Mouse (Mus musculus): ENCODE results near the gene Pde8a. TPM values are rescaled to one million over a fixed set of nuclear protein-coding genes. Genes with fewer than 3 reads are reported as not detected.

Gene Pde8a
- polyA plus RNA-seq, 1 experiment from 2014 or later, result 6.4 TPM

DNA sequence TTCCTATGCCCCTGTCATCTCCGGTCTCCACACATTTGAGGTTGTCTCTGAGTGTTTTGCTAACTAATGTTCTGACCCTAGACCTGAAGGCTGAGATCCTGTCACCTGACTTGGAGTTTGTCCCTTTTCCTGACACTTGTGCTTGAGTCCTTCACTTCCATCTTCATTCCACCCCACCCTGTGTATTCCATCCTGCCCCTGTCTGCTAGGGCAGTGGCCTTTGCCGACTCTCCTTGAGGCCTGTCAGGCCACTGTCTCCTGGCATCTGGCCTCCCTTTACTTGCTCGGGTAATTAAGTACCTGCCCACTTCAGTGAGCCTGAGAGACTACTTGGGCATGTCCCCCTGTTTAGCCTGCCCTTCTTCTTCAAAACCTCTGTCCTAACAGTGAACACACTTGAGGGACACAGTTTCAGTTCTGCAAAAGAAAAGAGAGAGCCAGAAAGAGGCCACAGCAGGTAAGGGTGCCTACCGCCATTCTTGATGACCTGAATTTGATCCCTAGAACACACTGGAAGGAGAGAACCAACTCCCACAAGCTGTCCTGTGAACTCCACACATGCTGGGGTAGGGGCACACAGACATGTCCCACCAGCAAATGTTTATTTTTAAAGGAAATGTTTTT is 22.3 kb downstream of the Pde8a start:
- no peak for ATAC-seq (ENCODE audit: insufficient number of reproducible peaks, low FRiP score, low TSS enrichment, low read depth)
- Histone ChIP-seq H3K4me2 (replicated peaks) (no peak overlapping the region), H3K4me1 (no peaks in the 10 kb centered on the region), H3K9me3 (replicated peaks) (no peaks in the 10 kb centered on the region), H3K4me3 (replicated peaks) (no peak overlapping the region), H3K36me3 (no peaks in the 10 kb centered on the region), H3K27ac (replicated peaks) (no peak overlapping the region), H3K27me3 (no peaks in the 10 kb centered on the region), H3K9ac (no peak overlapping the region)
- 70% methylated on average over 4 of the region's 4 CpGs for WGBS

DNA sequence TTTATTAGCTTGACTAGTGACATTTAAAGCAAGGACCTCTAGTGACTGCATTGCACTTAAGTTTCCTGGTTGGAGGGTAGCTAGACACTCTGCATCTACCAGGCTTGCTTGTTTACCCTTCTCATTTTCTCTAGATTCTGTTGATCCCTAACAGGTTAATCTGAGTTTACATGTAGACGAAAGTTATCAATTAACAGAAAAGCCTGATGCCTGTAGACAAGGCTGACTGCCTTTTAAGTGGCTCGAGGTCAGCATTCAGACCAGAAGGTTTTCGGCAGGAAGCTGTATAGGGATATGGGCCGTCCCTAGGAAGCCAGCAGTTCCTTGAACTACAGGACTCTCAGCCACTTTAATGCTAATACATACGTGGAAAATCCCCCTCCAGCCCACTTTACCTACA is 30.0 kb downstream of the Pde8a start:
- 57% methylated on average over 5 of the region's 5 CpGs for WGBS
- no peak for ATAC-seq (ENCODE audit: insufficient number of reproducible peaks, low FRiP score, low TSS enrichment, low read depth)
- Histone ChIP-seq H3K9ac (no peak overlapping the region), H3K27ac (replicated peaks) (no peak overlapping the region), H3K4me3 (replicated peaks) (no peak overlapping the region), H3K9me3 (replicated peaks) (no peaks in the 10 kb centered on the region), H3K4me2 (replicated peaks) (no peak overlapping the region), H3K4me1 (no peaks in the 10 kb centered on the region), H3K27me3 (no peaks in the 10 kb centered on the region), H3K36me3 (no peaks in the 10 kb centered on the region)

DNA sequence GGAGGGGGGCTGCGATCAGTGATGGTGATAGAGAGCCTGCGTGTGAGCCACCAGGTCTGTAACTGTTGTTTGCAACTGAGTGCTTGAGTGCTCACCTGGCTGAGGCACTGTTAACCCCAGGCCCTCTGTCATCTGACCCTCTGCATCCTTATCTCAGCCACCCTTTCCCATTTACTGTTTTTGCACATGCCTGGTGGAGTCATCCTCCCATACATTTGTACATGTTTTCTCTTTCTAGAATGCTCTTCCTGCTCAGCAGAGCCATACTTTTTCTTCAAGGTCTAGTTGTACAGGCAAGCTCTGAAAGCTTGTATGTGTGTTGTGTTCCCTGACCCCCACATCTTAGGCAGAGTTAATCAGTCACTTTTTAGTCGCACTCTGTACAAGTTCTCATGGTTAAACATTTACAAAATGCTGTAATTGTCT is 36.5 kb downstream of the Pde8a start:
- Histone ChIP-seq H3K4me2 (replicated peaks) (no peak overlapping the region), H3K4me3 (replicated peaks) (no peak overlapping the region), H3K9ac (no peak overlapping the region), H3K27ac (replicated peaks) (no peak overlapping the region), H3K4me1 (no peaks in the 10 kb centered on the region), H3K36me3 (no peaks in the 10 kb centered on the region), H3K27me3 (no peaks in the 10 kb centered on the region), H3K9me3 (replicated peaks) (no peaks in the 10 kb centered on the region)
- ATAC-seq (ENCODE audit: insufficient number of reproducible peaks, low FRiP score, low TSS enrichment, low read depth), result no peak
- 85% methylated on average over 3 of the region's 3 CpGs for WGBS

DNA sequence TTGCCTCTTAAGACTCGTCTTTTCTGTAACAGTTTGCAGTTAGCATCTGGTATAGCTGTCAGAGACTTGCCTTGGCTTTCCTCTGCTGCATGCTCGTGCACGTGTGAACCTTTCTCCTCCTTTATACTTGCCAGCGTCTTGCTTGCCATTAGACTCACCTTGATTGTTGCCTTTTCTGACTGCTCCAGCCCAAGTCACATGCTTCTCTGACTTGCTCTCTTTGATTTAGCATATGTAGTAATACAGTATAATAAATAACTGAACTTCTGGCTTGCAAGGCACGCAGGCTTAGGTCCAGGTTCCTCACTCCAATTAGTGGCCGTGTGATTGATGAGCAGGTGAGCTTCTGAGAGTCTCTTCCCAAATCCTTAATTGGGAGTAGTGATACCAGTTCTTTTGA is 37.2 kb downstream of the Pde8a start:
- H3K27me3 ChIP-seq, result no peaks in the 10 kb centered on the region
- H3K4me1 ChIP-seq, result no peaks in the 10 kb centered on the region
- WGBS, result 75% methylated on average over 6 of the region's 6 CpGs
- H3K9me3 ChIP-seq (replicated peaks), result no peaks in the 10 kb centered on the region
- no peaks in the 10 kb centered on the region for H3K36me3 ChIP-seq
- no peak overlapping the region for H3K4me3 ChIP-seq (replicated peaks)
- ATAC-seq (ENCODE audit: insufficient number of reproducible peaks, low FRiP score, low TSS enrichment, low read depth), result no peak
- H3K4me2 ChIP-seq (replicated peaks), result no peak overlapping the region
- H3K9ac ChIP-seq, result no peak overlapping the region
- H3K27ac ChIP-seq (replicated peaks), result no peak overlapping the region

DNA sequence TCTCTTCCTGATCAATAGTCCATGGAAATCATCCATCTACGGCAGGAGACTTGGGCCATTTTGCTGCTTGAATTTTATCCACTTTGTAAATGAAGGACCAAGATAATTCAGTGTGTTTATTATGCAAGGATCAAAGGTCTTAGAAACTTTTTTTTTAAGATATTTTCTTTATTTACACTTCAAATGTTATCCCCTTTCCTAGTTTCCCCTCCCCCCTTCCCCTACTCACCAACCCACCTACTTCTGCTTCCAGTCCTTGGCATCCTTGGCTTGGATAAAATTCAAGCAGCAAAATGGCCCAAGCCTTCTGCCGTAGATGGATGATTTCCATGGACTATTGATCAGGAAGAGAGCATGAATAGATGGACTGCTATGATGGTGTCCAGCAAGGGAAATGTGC is 38.1 kb downstream of the Pde8a start:
- no peak overlapping the region for H3K9ac ChIP-seq
- no peaks in the 10 kb centered on the region for H3K27me3 ChIP-seq
- 87% methylated on average over 2 of the region's 2 CpGs for WGBS
- no peak overlapping the region for H3K4me3 ChIP-seq (replicated peaks)
- no peak overlapping the region for H3K27ac ChIP-seq (replicated peaks)
- no peaks in the 10 kb centered on the region for H3K4me1 ChIP-seq
- H3K36me3 ChIP-seq, result no peaks in the 10 kb centered on the region
- ATAC-seq (ENCODE audit: insufficient number of reproducible peaks, low FRiP score, low TSS enrichment, low read depth), result no peak
- no peaks in the 10 kb centered on the region for H3K9me3 ChIP-seq (replicated peaks)
- H3K4me2 ChIP-seq (replicated peaks), result no peak overlapping the region

DNA sequence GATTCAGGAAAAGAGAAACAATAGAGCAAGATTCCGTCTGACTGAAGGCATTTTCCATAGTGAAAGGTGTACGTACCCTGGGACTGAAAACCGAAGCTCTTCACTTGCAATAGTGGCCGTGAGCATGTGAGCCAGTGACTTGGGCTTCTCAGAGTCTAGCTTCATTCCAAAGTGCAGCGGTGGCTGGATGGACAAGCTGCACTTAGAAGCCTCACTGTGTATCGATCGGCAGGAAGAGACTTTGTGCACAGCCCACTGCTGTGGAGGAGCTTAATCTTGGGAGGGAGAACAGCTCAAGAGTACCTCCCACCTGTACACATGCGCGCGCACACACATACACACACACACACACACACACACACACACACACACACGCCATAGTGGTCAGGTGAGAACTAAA is 39.9 kb downstream of the Pde8a start:
- H3K4me1 ChIP-seq, result no peaks in the 10 kb centered on the region
- WGBS, result 81% methylated on average over 11 of the region's 11 CpGs
- H3K4me3 ChIP-seq (replicated peaks), result no peak overlapping the region
- H3K36me3 ChIP-seq, result no peaks in the 10 kb centered on the region
- H3K4me2 ChIP-seq (replicated peaks), result no peak overlapping the region
- H3K27ac ChIP-seq (replicated peaks), result no peak overlapping the region
- H3K9me3 ChIP-seq (replicated peaks), result no peaks in the 10 kb centered on the region
- no peak overlapping the region for H3K9ac ChIP-seq
- no peaks in the 10 kb centered on the region for H3K27me3 ChIP-seq
- no peak for ATAC-seq (ENCODE audit: insufficient number of reproducible peaks, low FRiP score, low TSS enrichment, low read depth)

DNA sequence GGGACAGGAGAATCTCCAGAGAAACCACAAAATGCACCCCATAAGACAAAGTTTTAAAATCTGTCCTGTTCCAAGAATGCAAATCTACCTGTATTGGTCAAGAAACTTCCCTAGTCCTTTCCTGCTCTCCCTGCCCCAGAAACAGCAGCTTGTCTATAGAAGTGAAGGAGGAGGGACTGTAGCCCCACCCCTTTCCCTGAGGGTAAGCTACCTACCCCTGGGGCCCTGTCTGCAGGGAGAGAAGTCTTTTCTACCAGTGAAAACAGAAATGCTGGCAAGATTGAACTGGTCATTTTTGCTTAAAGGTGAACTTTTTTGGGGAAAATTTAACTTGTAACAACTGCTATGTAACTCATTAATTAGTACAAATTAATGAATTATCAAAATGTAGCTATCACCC is 41.2 kb downstream of the Pde8a start:
- ATAC-seq (ENCODE audit: insufficient number of reproducible peaks, low FRiP score, low TSS enrichment, low read depth), result no peak
- Histone ChIP-seq H3K9ac (no peak overlapping the region), H3K4me3 (replicated peaks) (no peak overlapping the region), H3K4me1 (no peaks in the 10 kb centered on the region), H3K27ac (replicated peaks) (no peak overlapping the region), H3K9me3 (replicated peaks) (no peaks in the 10 kb centered on the region), H3K27me3 (no peaks in the 10 kb centered on the region), H3K4me2 (replicated peaks) (no peak overlapping the region), H3K36me3 (no peaks in the 10 kb centered on the region)

DNA sequence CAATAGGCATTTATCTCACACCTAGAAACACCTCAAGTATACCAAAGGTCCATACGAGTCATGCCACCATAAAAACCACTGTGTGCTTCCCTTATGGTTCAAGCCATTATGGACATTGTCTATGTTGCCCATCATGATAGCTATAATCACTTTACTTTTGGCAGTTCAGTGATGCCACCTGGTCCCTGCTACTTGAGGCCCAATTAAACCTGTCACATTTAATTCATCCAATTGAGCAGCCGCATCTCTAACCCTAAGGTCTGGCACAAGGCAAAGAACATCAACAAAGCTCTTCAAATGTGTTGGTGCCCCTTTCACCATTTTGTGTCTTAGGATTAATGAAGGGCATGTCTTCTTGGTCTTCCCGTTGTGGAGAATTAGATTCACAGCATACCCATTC is 42.1 kb downstream of the Pde8a start:
- Histone ChIP-seq H3K9me3 (replicated peaks) (no peaks in the 10 kb centered on the region), H3K4me1 (no peaks in the 10 kb centered on the region), H3K27me3 (no peaks in the 10 kb centered on the region), H3K9ac (no peak overlapping the region), H3K4me3 (replicated peaks) (no peak overlapping the region), H3K4me2 (replicated peaks) (no peak overlapping the region), H3K27ac (replicated peaks) (no peak overlapping the region), H3K36me3 (no peaks in the 10 kb centered on the region)
- WGBS, result 84% methylated on average over 3 of the region's 3 CpGs
- no peak for ATAC-seq (ENCODE audit: insufficient number of reproducible peaks, low FRiP score, low TSS enrichment, low read depth)

DNA sequence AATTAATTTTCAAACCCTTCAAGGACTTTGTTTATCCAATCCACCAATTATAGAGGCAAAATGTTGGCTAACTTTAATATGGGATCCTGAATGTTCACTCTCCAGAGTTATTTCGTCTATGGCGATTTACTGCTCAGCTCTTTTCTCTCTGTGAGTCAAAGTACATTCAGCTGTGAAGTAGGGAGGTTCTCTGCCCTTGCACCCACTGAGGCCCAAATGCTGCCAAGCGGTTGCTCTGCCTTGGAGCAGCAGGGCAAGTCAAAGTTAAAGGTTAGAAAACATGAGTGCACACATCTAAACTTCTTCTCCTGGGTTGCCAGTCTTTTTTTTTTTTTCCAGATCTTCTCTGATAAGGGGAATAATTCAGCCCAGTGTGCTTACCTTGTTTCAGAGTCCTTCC is 43.4 kb downstream of the Pde8a start:
- no peak for ATAC-seq (ENCODE audit: insufficient number of reproducible peaks, low FRiP score, low TSS enrichment, low read depth)
- Histone ChIP-seq H3K9me3 (replicated peaks) (no peaks in the 10 kb centered on the region), H3K36me3 (no peaks in the 10 kb centered on the region), H3K4me1 (no peaks in the 10 kb centered on the region; the same call in 1 of the 2 replicates), H3K4me3 (replicated peaks) (no peak overlapping the region), H3K4me2 (replicated peaks) (no peak overlapping the region), H3K27ac (replicated peaks) (no peak overlapping the region), H3K9ac (no peak overlapping the region), H3K27me3 (no peaks in the 10 kb centered on the region)
- 89% methylated on average over 3 of the region's 3 CpGs for WGBS

DNA sequence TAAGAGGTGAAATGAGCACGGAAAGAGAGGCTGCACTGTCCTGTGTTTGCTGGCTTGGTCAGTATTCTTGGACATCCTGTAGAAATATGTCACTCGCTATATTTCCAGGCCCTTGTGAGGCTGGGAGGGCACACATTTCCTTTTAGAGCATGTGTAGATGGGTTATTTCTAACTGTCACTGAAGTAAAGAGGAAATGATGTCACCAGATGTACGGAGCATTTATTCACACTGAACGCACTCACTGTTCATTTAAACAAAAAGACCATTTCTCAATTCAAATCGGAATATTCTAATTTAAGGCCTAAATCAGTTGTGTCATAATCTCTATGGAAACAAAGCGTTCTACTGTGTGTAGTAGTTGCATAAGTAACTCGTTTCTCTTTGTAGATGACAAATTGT is 48.2 kb downstream of the Pde8a start:
- no peaks in the 10 kb centered on the region for H3K36me3 ChIP-seq
- H3K27me3 ChIP-seq, result no peaks in the 10 kb centered on the region
- H3K4me2 ChIP-seq (replicated peaks), result no peak overlapping the region
- no peak for ATAC-seq (ENCODE audit: insufficient number of reproducible peaks, low FRiP score, low TSS enrichment, low read depth)
- H3K4me1 ChIP-seq, result no peaks in the 10 kb centered on the region; the same call in 1 of the 2 replicates
- WGBS, result 74% methylated on average over 7 of the region's 7 CpGs
- no peak overlapping the region for H3K27ac ChIP-seq (replicated peaks)
- H3K9me3 ChIP-seq (replicated peaks), result no peaks in the 10 kb centered on the region
- H3K4me3 ChIP-seq (replicated peaks), result no peak overlapping the region
- H3K9ac ChIP-seq, result no peak overlapping the region

DNA sequence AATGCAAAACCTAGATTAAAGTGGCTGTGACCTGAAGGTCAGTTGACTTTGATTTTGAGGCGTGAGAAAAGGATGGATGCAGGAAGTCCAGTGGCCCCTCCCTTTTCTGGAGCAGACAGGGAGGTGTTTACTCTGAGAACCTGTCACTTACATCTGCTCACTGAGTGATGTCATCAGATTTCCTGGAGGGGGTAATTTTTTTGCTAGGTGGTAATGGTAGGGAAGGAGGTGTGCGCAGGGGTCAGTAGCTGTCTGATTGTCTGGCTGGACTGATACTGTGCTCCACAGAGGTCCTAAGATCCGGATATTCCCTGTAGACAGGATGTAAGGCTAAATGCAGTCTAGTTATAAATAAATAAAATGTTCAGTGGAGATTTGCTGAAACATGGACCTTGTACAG is 59.5 kb downstream of the Pde8a start:
- H3K9me3 ChIP-seq (replicated peaks), result no peaks in the 10 kb centered on the region
- H3K9ac ChIP-seq, result no peak overlapping the region
- no peaks in the 10 kb centered on the region for H3K36me3 ChIP-seq
- ATAC-seq (ENCODE audit: insufficient number of reproducible peaks, low FRiP score, low TSS enrichment, low read depth), result no peak
- no peak overlapping the region for H3K4me3 ChIP-seq (replicated peaks)
- H3K4me1 ChIP-seq, result no peaks in the 10 kb centered on the region
- H3K27me3 ChIP-seq, result no peaks in the 10 kb centered on the region
- 73% methylated on average over 3 of the region's 3 CpGs for whole genome bisulfite sequencing
- no peak overlapping the region for H3K27ac ChIP-seq (replicated peaks)
- no peak overlapping the region for H3K4me2 ChIP-seq (replicated peaks)

DNA sequence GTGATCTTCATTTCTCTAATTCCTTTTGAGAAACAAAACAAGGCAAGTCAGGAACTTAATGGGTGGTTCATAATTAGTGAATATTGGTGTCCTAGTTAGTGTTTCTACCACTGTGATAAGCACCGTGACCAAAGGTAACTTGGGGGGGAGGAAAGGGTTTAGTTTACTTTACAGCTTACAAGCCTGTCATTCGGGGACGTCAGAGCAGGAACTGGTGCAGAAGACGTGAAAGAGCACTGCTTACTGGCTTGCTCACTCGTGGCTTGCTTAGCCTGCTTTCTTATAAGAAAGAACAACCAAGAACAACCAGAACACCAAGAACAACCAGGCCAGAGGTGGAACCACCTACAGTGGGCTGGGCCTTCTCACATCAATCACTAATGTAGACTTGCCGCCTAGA is 65.6 kb downstream of the Pde8a start:
- H3K27ac ChIP-seq (replicated peaks), result no peak overlapping the region
- no peak overlapping the region for H3K4me3 ChIP-seq (replicated peaks)
- H3K9me3 ChIP-seq (replicated peaks), result no peaks in the 10 kb centered on the region
- no peaks in the 10 kb centered on the region for H3K4me1 ChIP-seq
- ATAC-seq (ENCODE audit: insufficient number of reproducible peaks, low FRiP score, low TSS enrichment, low read depth), result no peak
- H3K36me3 ChIP-seq, result no peaks in the 10 kb centered on the region
- no peaks in the 10 kb centered on the region for H3K27me3 ChIP-seq
- no peak overlapping the region for H3K9ac ChIP-seq
- H3K4me2 ChIP-seq (replicated peaks), result no peak overlapping the region
- 83% methylated on average over 6 of the region's 6 CpGs for WGBS

Measured in embryonic facial prominence, embryonic 15.5 days (tissue).